Mouse (Mus musculus): Measurements from ENCODE around the gene Ccnj.

Gene Ccnj

GRCm38 (mm10) chr19:40830703-40831415 is at the start of gene Ccnj:
TSS of gene Ccnj (plus strand) at chr19:40831279.
- peak; percentile 93 for DNase-seq (ENCODE audit: low read depth, low spot score)

GRCm38 (mm10) chr19:40788004-40788714 is 42.9 kb upstream of the Ccnj start:
- no peak for DNase-seq (ENCODE audit: low read depth, low spot score)

GRCm38 (mm10) chr19:40788715-40789084 is 42.4 kb upstream of the Ccnj start:
- DNase-seq (ENCODE audit: low read depth, low spot score) = no peak

GRCm38 (mm10) chr19:40805176-40805737 is 25.8 kb upstream of the Ccnj start:
- no peak for DNase-seq (ENCODE audit: low read depth, low spot score)

- DNase-seq (ENCODE audit: low read depth, low spot score) = no peak
These were observed 21.2 kb upstream of the Ccnj start for GRCm38 (mm10) chr19:40809858-40810257.

GRCm38 (mm10) chr19:40811840-40812239 is 19.2 kb upstream of the Ccnj start:
- no peak for DNase-seq (ENCODE audit: low read depth, low spot score)

GRCm38 (mm10) chr19:40812778-40813177 is 18.3 kb upstream of the Ccnj start:
- no peak for DNase-seq (ENCODE audit: low read depth, low spot score)

- DNase-seq (ENCODE audit: low read depth, low spot score) = no peak
These were observed 17.7 kb upstream of the Ccnj start for GRCm38 (mm10) chr19:40813385-40813784.

- no peak for DNase-seq (ENCODE audit: low read depth, low spot score)
These were observed 15.4 kb upstream of the Ccnj start for GRCm38 (mm10) chr19:40815645-40816183.

- DNase-seq (ENCODE audit: low read depth, low spot score) = no peak
These were observed 13.1 kb upstream of the Ccnj start for GRCm38 (mm10) chr19:40817901-40818532.

GRCm38 (mm10) chr19:40818764-40819163 is 12.3 kb upstream of the Ccnj start:
- peak; percentile 87 for DNase-seq (ENCODE audit: low read depth, low spot score)

GRCm38 (mm10) chr19:40821306-40821825 is 9.7 kb upstream of the Ccnj start:
- DNase-seq (ENCODE audit: low read depth, low spot score) = no peak

GRCm38 (mm10) chr19:40825636-40826035 is 5.4 kb upstream of the Ccnj start:
- peak; percentile 48 for DNase-seq (ENCODE audit: low read depth, low spot score)

GRCm38 (mm10) chr19:40826735-40827134 is 4.3 kb upstream of the Ccnj start:
- DNase-seq (ENCODE audit: low read depth, low spot score) = no peak

- no peak for DNase-seq (ENCODE audit: low read depth, low spot score)
These were observed 881 bp upstream of the Ccnj start for GRCm38 (mm10) chr19:40830198-40830597.

GRCm38 (mm10) chr19:40831416-40832201 is 530 bp downstream of the Ccnj start:
- no peak for DNase-seq (ENCODE audit: low read depth, low spot score)

- DNase-seq (ENCODE audit: low read depth, low spot score) = no peak
These were observed 1.3 kb downstream of the Ccnj start for GRCm38 (mm10) chr19:40832361-40832760.

GRCm38 (mm10) chr19:40834436-40834835 is 3.4 kb downstream of the Ccnj start:
- DNase-seq (ENCODE audit: low read depth, low spot score) = no peak

- no peak for DNase-seq (ENCODE audit: low read depth, low spot score)
These were observed 7.1 kb downstream of the Ccnj start for GRCm38 (mm10) chr19:40838205-40838604.

GRCm38 (mm10) chr19:40840303-40840702 is 9.2 kb downstream of the Ccnj start:
- DNase-seq (ENCODE audit: low read depth, low spot score) = no peak

GRCm38 (mm10) chr19:40841083-40841482 is 10.0 kb downstream of the Ccnj start:
- DNase-seq (ENCODE audit: low read depth, low spot score) = no peak

All from A20 (cell line).